Mouse (Mus musculus) C2C12 (cell line): ENCODE data around the gene Amdhd2.

ENCODE experiments used
- CTCF ChIP-seq: IDR thresholded peaks from one replicate; pipeline ENCODE4 v1.5.1; 2011; ENCODE audit not compliant: control insufficient read depth, insufficient read depth, insufficient read length
- MAX ChIP-seq: IDR thresholded peaks from one replicate; pipeline ENCODE4 v1.6.1; 2011; ENCODE audit warnings: mild to moderate bottlenecking, control low read depth
- MYOG ChIP-seq: IDR thresholded peaks from one replicate; pipeline ENCODE4 v1.6.1; 2011; ENCODE audit not compliant: control insufficient read depth, insufficient read length; ENCODE audit errors: extremely low read depth
- USF1 ChIP-seq: IDR thresholded peaks from one replicate; pipeline ENCODE4 v1.6.1; 2011; ENCODE audit warnings: low read depth, mild to moderate bottlenecking, control low read depth, moderate library complexity

GRCm38 (mm10) chr17:24204846-24205245 lies 41.3 kb upstream of the Amdhd2 start:
- no peak for TF ChIP-seq CTCF
- no peak for TF ChIP-seq MYOG
- TF ChIP-seq MAX: no peak
- TF ChIP-seq USF1: no peak
